Mouse (Mus musculus): ENCODE results near the gene Map3k5.

GRCm38 (mm10) chr10:19938738-19939137, 4.5 kb downstream of the Map3k5 start:
- TF ChIP-seq EP300 (IDR thresholded peaks at IDR 0.05) (no peak), CTCF (IDR thresholded peaks at IDR 0.05) (no peak)
